Mouse (Mus musculus) kidney, embryonic 15.5 days (tissue): ENCODE data around the gene Gm4881. TPM values are rescaled to one million over a fixed set of nuclear protein-coding genes. Genes with fewer than 3 reads are reported as not detected.

Experiments
- ATAC-seq: fragments of 200-750 bp; cut with Nextera tagmentation; replicated peaks from 2 replicates; pipeline ENCODE4 v1.8.0; 2017; ENCODE audit warnings: moderate TSS enrichment; ENCODE audit not compliant: low FRiP score
- H3K27ac ChIP-seq: fragments of 300-500 bp; sonication (generic); 2 replicates; pipeline ENCODE4 v1.5.1; 2015; ENCODE audit warnings: mild to moderate bottlenecking, inconsistent platforms
- H3K27me3 ChIP-seq: fragments of 300-500 bp; sonication (generic); 2 replicates; pipeline ENCODE4 v1.6.1; 2015; ENCODE audit warnings: inconsistent platforms
- H3K36me3 ChIP-seq: fragments of 300-500 bp; sonication (generic); 2 replicates; pipeline ENCODE4 v1.6.1; 2015; ENCODE audit warnings: inconsistent platforms
- H3K4me1 ChIP-seq: fragments of 300-500 bp; sonication (generic); 2 replicates; pipeline ENCODE4 v1.6.1; 2015; ENCODE audit warnings: inconsistent platforms
- H3K4me2 ChIP-seq: fragments of 300-500 bp; sonication (generic); 2 replicates; pipeline ENCODE4 v1.6.1; 2015; ENCODE audit warnings: moderate library complexity, mild to moderate bottlenecking, inconsistent platforms
- H3K4me3 ChIP-seq: fragments of 300-500 bp; sonication (generic); replicated peaks from 2 replicates; pipeline ENCODE4 v1.5.1; 2015; ENCODE audit warnings: mild to moderate bottlenecking, inconsistent platforms
- H3K9ac ChIP-seq: fragments of 300-500 bp; sonication (generic); 2 replicates; pipeline ENCODE4 v1.6.1; 2015; ENCODE audit warnings: mild to moderate bottlenecking, inconsistent platforms
- H3K9me3 ChIP-seq: fragments of 300-500 bp; sonication (generic); replicated peaks from 2 replicates; pipeline ENCODE4 v1.6.1; 2016; ENCODE audit warnings: inconsistent platforms
- WGBS: fragments of 180-500 bp; shearing (Covaris S2); methylation state at CpG from one replicate; pipeline ENCODE4 v1.1.7; 2015; ENCODE audit warnings: mixed read lengths; 5-methylcytosine and 5-hydroxymethylcytosine counted together
- polyA plus RNA-seq: library from polyadenylated mRNA; unstranded; fragments of >200 nt; fragmentation: Nextera tagmentation; extraction: Ambion mirVana; gene quantifications from 2 replicates; pipeline ENCODE4 v1.2.1, GENCODE M21; 2015

Gm4881 gene
- polyA plus RNA-seq, 1 experiment from 2014 or later: not detected

GRCm38 (mm10) chr7:24949958-24950623 is 5.8 kb upstream of the Gm4881 start:
- H3K4me2 ChIP-seq: 0 out of 2 replicates have a peak overlapping the region, but pooled peaks have one; percentile 1
- no peak overlapping the region for H3K9ac ChIP-seq
- H3K27me3 ChIP-seq: peaks cover 100% of the 10 kb centered on the region
- H3K36me3 ChIP-seq: no peaks in the 10 kb centered on the region
- H3K27ac ChIP-seq: no peak overlapping the region
- WGBS: under 1% methylated on average over 8 of the region's 8 CpGs
- no peaks in the 10 kb centered on the region for H3K9me3 ChIP-seq
- H3K4me3 ChIP-seq: no peak overlapping the region
- peaks cover 21% of the 10 kb centered on the region for H3K4me1 ChIP-seq
- ATAC-seq: peak; percentile 50

- Histone ChIP-seq H3K4me1 (peaks cover 18% of the 10 kb centered on the region), H3K4me2 (no peak overlapping the region), H3K9ac (no peak overlapping the region), H3K36me3 (no peaks in the 10 kb centered on the region), H3K27me3 (peaks cover 100% of the 10 kb centered on the region), H3K27ac (no peak overlapping the region), H3K9me3 (no peaks in the 10 kb centered on the region), H3K4me3 (no peak overlapping the region)
- WGBS: under 1% methylated on average over 29 of the region's 29 CpGs
- no peak for ATAC-seq
Measured at GRCm38 (mm10) chr7:24948774-24949173, 4.5 kb upstream of the Gm4881 start.

GRCm38 (mm10) chr7:24947316-24948048 is 3.2 kb upstream of the Gm4881 start:
- no peak overlapping the region for H3K27ac ChIP-seq
- whole genome bisulfite sequencing: 5% methylated on average over 7 of the region's 7 CpGs
- no peak overlapping the region for H3K9ac ChIP-seq
- peaks cover 22% of the 10 kb centered on the region for H3K4me1 ChIP-seq
- no peaks in the 10 kb centered on the region for H3K9me3 ChIP-seq
- H3K36me3 ChIP-seq: no peaks in the 10 kb centered on the region
- ATAC-seq: no peak
- peaks cover 100% of the 10 kb centered on the region for H3K27me3 ChIP-seq
- no peak overlapping the region for H3K4me3 ChIP-seq
- no peak overlapping the region for H3K4me2 ChIP-seq

- Histone ChIP-seq H3K4me2 (no peak overlapping the region; the same call in 1 of the 2 replicates), H3K4me1 (peaks cover 14% of the 10 kb centered on the region), H3K9me3 (no peaks in the 10 kb centered on the region), H3K9ac (no peak overlapping the region), H3K27me3 (peaks cover 100% of the 10 kb centered on the region), H3K4me3 (no peak overlapping the region), H3K36me3 (no peaks in the 10 kb centered on the region), H3K27ac (no peak overlapping the region)
- no peak for ATAC-seq
- WGBS: 4% methylated on average over 6 of the region's 6 CpGs
Measured at GRCm38 (mm10) chr7:24943641-24944040, 653 bp downstream of the Gm4881 start.

GRCm38 (mm10) chr7:24931651-24932050 is 12.6 kb downstream of the Gm4881 start:
- no peaks in the 10 kb centered on the region for H3K9me3 ChIP-seq
- H3K4me3 ChIP-seq: no peak overlapping the region
- peaks cover 82% of the 10 kb centered on the region for H3K27me3 ChIP-seq
- H3K36me3 ChIP-seq: peaks cover 7% of the 10 kb centered on the region; the same call in 1 of the 2 replicates
- H3K9ac ChIP-seq: no peak overlapping the region
- H3K4me1 ChIP-seq: peaks cover 32% of the 10 kb centered on the region
- H3K27ac ChIP-seq: no peak overlapping the region
- H3K4me2 ChIP-seq: no peak overlapping the region
- ATAC-seq: no peak
- 1% methylated on average over 15 of the region's 15 CpGs for WGBS

- peaks cover 72% of the 10 kb centered on the region for H3K27me3 ChIP-seq
- H3K9me3 ChIP-seq: no peaks in the 10 kb centered on the region
- no peak overlapping the region for H3K4me3 ChIP-seq
- no peak overlapping the region for H3K4me2 ChIP-seq
- H3K4me1 ChIP-seq: peaks cover 32% of the 10 kb centered on the region
- no peak overlapping the region for H3K27ac ChIP-seq
- 51% methylated on average over 6 of the region's 6 CpGs for WGBS
- H3K9ac ChIP-seq: no peak overlapping the region
- ATAC-seq: no peak
- peaks cover 19% of the 10 kb centered on the region for H3K36me3 ChIP-seq
Measured at GRCm38 (mm10) chr7:24930475-24930874, 13.8 kb downstream of the Gm4881 start.

GRCm38 (mm10) chr7:24919728-24920127 is 24.6 kb downstream of the Gm4881 start:
- Histone ChIP-seq H3K4me1 (no peaks in the 10 kb centered on the region), H3K4me2 (no peak overlapping the region), H3K27me3 (no peaks in the 10 kb centered on the region), H3K27ac (no peak overlapping the region), H3K9ac (no peak overlapping the region), H3K4me3 (no peak overlapping the region), H3K9me3 (no peaks in the 10 kb centered on the region), H3K36me3 (peaks cover 82% of the 10 kb centered on the region)
- no peak for ATAC-seq
- 88% methylated on average over 9 of the region's 9 CpGs for WGBS

GRCm38 (mm10) chr7:24918763-24919323 is 25.5 kb downstream of the Gm4881 start:
- H3K4me1 ChIP-seq: no peaks in the 10 kb centered on the region
- ATAC-seq: no peak; the same call in 1 of the 2 replicates

GRCm38 (mm10) chr7:24912480-24912879 is 31.8 kb downstream of the Gm4881 start:
- peaks cover 68% of the 10 kb centered on the region for H3K36me3 ChIP-seq
- WGBS: 93% methylated on average over 14 of the region's 14 CpGs

More at GRCm38 (mm10) chr7:24918763-24919323, 25.5 kb downstream of the Gm4881 start:
- no peak overlapping the region for H3K27ac ChIP-seq
- no peaks in the 10 kb centered on the region for H3K27me3 ChIP-seq
- no peak overlapping the region for H3K4me2 ChIP-seq
- no peak overlapping the region for H3K4me3 ChIP-seq
- WGBS: 88% methylated on average over 20 of the region's 20 CpGs
- H3K9ac ChIP-seq: no peak overlapping the region
- peaks cover 73% of the 10 kb centered on the region for H3K36me3 ChIP-seq
- H3K9me3 ChIP-seq: no peaks in the 10 kb centered on the region

GRCm38 (mm10) chr7:24907211-24907748 is 37.0 kb downstream of the Gm4881 start:
- Histone ChIP-seq H3K4me2 (peak overlapping the region; percentile 29), H3K27me3 (no peaks in the 10 kb centered on the region), H3K27ac (peak overlapping the region; percentile 38), H3K4me1 (peaks cover 43% of the 10 kb centered on the region), H3K4me3 (no peak overlapping the region), H3K9ac (0 out of 2 replicates have a peak overlapping the region, but pooled peaks have one; percentile 10), H3K9me3 (no peaks in the 10 kb centered on the region), H3K36me3 (peaks cover 45% of the 10 kb centered on the region)
- WGBS: 25% methylated on average over 13 of the region's 13 CpGs
- no peak for ATAC-seq

More at GRCm38 (mm10) chr7:24912480-24912879, 31.8 kb downstream of the Gm4881 start:
- H3K4me2 ChIP-seq: no peak overlapping the region
- ATAC-seq: no peak
- no peak overlapping the region for H3K27ac ChIP-seq
- H3K9ac ChIP-seq: no peak overlapping the region
- no peaks in the 10 kb centered on the region for H3K27me3 ChIP-seq
- H3K9me3 ChIP-seq: no peaks in the 10 kb centered on the region
- H3K4me3 ChIP-seq: no peak overlapping the region
- H3K4me1 ChIP-seq: peaks cover 3% of the 10 kb centered on the region

GRCm38 (mm10) chr7:24906551-24906950 is 37.7 kb downstream of the Gm4881 start:
- Histone ChIP-seq H3K27ac (0 out of 2 replicates have a peak overlapping the region, but pooled peaks have one; percentile 38), H3K9me3 (no peaks in the 10 kb centered on the region), H3K4me3 (no peak overlapping the region), H3K4me2 (peak overlapping the region; percentile 29), H3K27me3 (no peaks in the 10 kb centered on the region), H3K4me1 (peaks cover 49% of the 10 kb centered on the region), H3K9ac (0 out of 2 replicates have a peak overlapping the region, but pooled peaks have one; percentile 10), H3K36me3 (peaks cover 38% of the 10 kb centered on the region)
- WGBS: 17% methylated on average over 6 of the region's 6 CpGs
- no peak for ATAC-seq

- peak overlapping the region; percentile 90 for H3K27ac ChIP-seq
- peak overlapping the region; percentile 78 for H3K9ac ChIP-seq
- H3K36me3 ChIP-seq: peaks cover 26% of the 10 kb centered on the region
- WGBS: 12% methylated on average over 3 of the region's 3 CpGs
- no peaks in the 10 kb centered on the region for H3K27me3 ChIP-seq
- no peaks in the 10 kb centered on the region for H3K9me3 ChIP-seq
- peaks cover 49% of the 10 kb centered on the region for H3K4me1 ChIP-seq
- ATAC-seq: no peak
- peak overlapping the region; percentile 65 for H3K4me2 ChIP-seq
- peak overlapping the region; percentile 74 for H3K4me3 ChIP-seq
Measured at GRCm38 (mm10) chr7:24904936-24905335, 39.4 kb downstream of the Gm4881 start.
